Mouse (Mus musculus): ENCODE results near the gene Sectm1a.
A peak's percentile ranks its signal among the peaks of the same experiment; 100 is the strongest.
"Not testable (repeated sequence)": the region's sequence is repeated elsewhere in the genome, so short reads cannot be mapped to it uniquely, and the experiment has no call there.

Sectm1a gene

DNA sequence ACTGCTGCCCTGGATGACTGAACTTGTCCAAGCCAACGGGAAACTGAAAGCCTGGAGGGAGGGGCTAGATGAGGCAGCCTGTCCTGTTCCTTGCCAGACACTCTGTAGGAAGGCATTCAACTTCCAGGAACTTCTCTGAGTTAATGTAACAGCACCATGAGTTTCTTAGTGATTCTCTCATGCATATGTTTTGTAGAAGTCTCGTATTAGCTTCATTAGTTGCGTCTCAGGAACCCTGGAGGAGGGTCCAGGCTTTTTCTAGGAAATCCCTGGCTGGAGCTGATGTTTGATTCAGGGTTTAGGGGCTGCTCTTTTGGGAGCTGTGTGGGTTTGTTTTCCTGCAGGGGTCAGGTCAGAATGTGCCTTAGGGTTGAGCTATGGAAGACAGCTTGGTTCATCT lies at the start of gene Sectm1a:
Sectm1a (minus strand) TSS at position 101 of the 400 bp plus-strand sequence.
- no peak for DNase-seq (ENCODE audit: low read depth, low spot score)

DNA sequence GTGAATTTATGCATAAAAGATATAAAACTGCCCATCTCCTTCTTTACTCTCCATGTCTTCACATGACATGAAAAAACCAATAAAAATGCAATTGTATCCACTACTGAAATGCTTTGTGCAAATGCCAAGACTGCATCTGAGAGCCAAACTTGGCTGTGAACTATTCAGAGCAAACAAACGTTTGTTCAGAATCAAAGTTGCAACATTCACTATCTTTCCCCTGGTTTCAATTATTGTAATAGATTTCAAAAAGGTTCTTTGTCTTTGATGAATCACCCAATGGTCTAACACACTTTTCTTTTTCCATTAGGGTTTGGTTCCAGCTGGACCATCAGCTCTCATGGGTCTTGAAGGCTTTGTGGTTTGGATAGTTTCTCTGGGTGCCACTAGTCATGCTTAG lies 48.6 kb upstream of the Sectm1a start:
- no peak for DNase-seq (ENCODE audit: low read depth, low spot score)

GRCm38 (mm10) chr11:121127441-121127840 lies 46.4 kb upstream of the Sectm1a start:
- no peak for DNase-seq (ENCODE audit: low read depth, low spot score)

DNA sequence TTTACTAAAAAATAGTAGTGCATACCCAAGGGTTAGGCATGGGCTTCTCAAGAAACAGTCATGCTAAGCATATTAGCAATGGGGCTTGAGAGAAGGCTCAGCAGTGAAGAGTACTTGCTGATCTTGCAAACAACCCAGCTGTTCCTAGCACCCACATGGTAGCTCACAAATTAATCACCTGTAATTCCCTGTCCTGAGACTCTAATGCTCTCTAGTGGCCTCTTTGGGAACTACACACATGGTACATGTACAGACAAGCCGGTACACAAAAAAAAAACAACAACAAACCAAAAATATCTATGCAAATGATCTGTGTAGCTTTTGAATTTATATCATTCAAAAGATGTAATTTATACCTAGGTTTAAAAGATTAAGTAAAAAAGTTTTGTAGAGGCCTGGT lies 45.4 kb upstream of the Sectm1a start:
- DNase-seq (ENCODE audit: low read depth, low spot score), result no peak

DNA sequence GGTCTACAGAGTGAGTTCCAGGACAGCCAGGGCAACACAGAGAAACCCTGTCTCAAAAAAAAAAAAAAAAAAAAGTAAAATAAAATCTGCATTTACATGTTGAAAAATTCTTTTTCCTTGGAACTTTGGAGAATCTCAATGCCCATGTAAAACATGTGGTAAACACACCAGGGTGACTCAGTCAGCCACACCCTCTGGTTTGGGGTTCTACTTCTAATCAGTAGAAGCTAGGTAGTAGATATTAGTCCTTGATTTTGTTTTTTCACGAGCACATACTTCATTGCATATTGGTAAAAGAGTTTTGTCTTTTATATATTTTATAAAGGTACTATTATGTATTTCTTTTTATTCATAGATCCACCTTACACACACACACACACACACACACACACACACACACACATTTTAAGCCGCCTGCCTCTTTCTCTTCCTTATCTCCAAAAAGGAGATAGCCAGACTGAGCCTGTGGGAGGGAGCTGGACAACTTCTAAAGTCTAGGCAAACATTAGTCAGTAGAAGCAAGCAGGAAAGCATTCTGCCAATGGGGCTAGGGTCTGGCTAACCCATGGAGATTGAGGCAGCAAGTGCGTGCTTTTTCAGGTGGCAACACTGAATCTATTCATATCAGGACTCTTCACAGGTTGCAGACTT lies 44.6 kb upstream of the Sectm1a start:
- no peak for DNase-seq (ENCODE audit: low read depth, low spot score)

DNA sequence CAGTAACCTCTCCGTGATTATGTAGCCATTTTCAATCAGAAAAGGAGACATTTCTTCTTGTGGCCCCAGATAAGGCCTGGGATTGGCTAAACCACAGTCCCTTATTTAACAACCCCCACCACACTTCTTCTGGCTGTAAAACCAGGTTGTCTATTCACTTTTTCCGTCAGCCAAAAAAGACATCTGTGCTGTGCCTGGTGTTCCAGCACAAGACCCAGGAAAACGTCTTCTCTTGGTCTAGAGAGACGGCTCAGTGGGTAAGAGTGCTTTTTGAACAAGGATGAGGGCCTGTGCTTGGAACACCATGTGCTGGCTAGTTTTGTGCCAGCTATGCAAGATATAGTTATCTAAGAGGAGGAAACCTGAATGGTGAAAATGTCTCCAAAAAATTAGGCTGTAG lies 42.4 kb upstream of the Sectm1a start:
- DNase-seq (ENCODE audit: low read depth, low spot score), result peak; percentile 52

GRCm38 (mm10) chr11:121122024-121122670 lies 41.1 kb upstream of the Sectm1a start:
- no peak for DNase-seq (ENCODE audit: low read depth, low spot score)

DNA sequence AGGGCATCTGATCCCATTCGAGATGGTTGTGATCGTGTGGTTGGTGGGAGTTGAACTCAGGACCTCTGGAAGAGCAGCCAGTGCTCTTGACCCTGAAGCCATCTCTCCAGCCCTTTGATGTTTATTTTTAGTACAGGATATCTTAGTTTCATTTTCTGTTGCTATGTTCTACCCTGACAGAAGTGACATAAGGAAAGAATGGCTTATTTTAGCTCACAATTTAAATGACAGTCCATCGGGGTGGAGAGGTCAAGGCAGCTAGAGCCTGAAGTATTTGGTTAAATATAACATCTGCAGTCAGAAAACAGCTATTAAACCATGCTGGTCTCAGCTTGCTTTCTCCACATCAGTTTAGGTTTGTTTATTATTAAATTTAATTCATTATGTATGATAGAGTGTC lies 40.1 kb upstream of the Sectm1a start:
- DNase-seq (ENCODE audit: low read depth, low spot score), result no peak

- DNase-seq (ENCODE audit: low read depth, low spot score), result no peak
Measured at GRCm38 (mm10) chr11:121118577-121118976, 37.6 kb upstream of the Sectm1a start, which contains the start of gene Tex19.2. TSS of gene Tex19.2 (minus strand) at chr11:121118677.

- DNase-seq (ENCODE audit: low read depth, low spot score), result no peak
Measured at GRCm38 (mm10) chr11:121118106-121118505, 37.1 kb upstream of the Sectm1a start.

DNA sequence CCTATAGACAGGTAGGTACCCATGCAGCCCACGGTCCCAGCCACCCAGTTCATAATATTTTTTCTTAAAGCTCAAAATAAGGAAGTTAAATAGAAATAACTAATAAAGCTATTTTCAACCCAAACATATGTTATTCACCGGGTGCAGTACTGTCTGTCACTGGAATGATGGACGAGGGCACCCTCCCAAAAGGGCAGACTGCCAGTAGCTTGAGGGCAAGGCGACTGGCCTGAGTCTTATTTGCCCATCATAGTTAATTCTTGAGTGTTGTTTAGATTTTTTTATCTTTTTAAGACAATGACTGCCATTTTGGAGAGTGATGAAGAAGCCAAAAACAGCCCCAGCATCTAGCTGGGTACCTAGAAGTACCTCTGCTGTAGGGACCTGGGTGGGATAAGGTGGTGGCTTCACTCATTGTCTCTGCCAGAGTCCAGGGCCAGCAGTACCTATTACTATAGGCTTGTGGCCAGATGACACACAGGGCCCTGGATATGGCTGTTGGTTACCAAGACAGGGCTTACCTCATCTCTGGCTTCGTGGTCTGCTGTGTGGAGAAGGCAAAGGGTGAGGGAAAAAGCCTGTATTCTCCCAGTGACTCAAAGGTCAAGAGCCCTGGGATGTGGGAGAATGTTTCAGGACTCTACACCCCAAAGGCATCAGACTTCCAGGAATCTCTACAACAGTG lies 31.2 kb upstream of the Sectm1a start:
- DNase-seq (ENCODE audit: low read depth, low spot score), result no peak

GRCm38 (mm10) chr11:121111601-121112000 lies 30.6 kb upstream of the Sectm1a start:
- no peak for DNase-seq (ENCODE audit: low read depth, low spot score)

GRCm38 (mm10) chr11:121111051-121111450 lies 30.0 kb upstream of the Sectm1a start:
- no peak for DNase-seq (ENCODE audit: low read depth, low spot score)

DNA sequence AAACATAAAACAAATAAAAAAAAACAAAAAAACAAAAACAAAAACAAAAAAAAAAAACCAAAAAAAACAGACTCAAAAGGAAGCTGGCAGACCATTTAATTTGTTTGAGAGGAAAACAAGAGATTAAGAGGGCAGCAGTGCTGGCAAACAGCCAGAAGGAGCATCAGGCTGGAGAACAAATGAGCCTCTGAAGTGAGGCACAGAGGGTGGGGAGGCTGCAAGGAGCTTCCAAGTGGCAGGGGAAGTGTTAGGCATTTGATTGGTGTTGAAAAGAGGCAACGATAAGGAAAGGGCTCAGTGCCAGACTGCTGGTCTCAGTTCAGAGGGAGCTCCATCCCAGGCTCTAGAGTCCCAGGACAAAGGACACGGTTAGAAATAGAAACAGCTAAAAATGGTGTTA lies 29.0 kb upstream of the Sectm1a start:
- DNase-seq (ENCODE audit: low read depth, low spot score), result no peak

DNA sequence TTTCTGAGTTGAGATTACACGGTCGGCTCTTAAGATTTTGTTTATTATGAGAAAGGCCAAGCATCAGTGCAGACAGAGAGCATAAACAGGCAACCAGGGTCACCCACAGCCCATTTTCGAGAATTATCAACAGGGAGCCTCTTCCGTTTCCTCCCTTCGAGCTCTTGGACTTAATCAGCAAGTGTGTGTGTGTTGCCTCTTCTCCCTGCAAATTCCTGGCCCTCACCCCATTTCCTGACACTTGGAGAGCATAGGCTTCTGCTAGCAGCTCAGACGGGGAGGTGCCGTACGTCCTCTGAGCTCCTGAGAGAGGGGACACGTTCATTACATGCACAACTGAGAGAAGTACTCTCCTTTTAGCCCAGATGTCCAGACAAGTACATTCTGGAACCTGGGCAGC lies 27.0 kb upstream of the Sectm1a start:
- DNase-seq (ENCODE audit: low read depth, low spot score), result no peak

GRCm38 (mm10) chr11:121107242-121107641 lies 26.2 kb upstream of the Sectm1a start:
- DNase-seq (ENCODE audit: low read depth, low spot score), result not testable (repeated sequence)

GRCm38 (mm10) chr11:121101124-121101805 lies 20.2 kb upstream of the Sectm1a start:
- no peak for DNase-seq (ENCODE audit: low read depth, low spot score)

DNA sequence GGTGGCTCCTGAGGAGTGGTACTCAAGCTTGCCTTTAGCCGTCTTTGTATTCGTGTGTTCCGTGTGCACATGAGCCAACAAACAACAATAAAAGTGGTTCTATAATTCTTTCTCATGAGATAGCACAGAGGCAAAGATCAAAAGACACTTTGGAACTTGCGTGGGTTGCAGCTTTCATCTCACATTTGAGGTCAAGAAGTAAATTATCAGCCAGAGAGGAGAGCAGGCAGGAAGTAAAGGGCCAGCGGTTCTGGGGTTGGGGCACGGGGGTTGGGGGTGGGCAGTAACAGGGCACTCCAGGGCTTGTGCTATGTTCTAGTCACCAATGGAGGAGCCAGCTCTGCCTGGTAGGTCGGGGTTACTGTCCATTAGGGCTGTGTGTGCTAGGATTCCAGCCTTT lies 19.7 kb upstream of the Sectm1a start:
- DNase-seq (ENCODE audit: low read depth, low spot score), result no peak

- DNase-seq (ENCODE audit: low read depth, low spot score), result no peak
Measured at GRCm38 (mm10) chr11:121099762-121100161, 18.7 kb upstream of the Sectm1a start.

DNA sequence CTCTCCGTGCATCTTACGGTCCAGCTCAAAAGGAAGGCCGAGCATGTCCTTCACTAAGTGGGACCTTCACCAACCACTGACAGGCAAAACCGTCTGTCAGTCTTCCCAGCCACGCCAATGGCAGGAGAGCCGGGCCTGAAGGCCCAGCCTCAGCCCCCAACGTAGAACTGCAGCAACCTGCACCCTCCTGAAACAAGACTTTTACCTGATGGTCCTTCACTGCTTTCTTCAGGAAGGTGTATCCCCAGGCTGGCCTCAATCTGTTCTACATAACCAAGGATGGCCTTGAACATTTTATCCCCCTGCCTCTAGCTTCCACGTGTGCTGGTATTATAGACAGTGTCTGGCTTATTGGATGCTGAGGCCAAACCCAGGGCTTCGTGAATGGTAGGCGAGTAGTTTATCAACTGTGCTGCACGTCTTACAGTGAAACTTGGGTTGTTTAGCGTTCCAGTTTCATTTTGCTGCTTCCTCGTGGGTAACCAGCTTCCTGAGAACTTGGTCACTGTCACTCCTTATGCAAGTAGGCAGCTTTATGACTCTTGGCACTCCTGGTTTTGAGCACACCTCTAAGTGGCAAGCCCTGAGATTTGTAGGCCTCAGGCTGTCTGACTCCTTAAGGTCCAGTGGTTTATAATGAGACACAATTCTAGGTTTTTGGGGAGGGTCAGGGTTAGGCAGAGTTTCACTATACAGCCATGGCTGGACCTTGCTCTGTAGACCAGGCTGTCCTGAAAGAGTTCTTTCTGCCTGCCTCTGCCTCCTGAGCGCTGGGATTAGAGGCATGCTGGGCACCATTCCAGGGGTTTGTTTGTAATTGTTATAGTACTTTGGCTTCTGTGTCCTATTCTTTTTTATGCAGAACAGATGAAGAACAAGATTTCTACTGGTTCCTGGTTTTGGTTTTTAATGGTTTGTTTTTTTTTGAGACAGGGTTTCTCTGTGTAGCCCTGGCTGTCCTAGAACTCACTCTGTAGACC lies 11.9 kb upstream of the Sectm1a start:
- DNase-seq (ENCODE audit: low read depth, low spot score), result no peak

DNA sequence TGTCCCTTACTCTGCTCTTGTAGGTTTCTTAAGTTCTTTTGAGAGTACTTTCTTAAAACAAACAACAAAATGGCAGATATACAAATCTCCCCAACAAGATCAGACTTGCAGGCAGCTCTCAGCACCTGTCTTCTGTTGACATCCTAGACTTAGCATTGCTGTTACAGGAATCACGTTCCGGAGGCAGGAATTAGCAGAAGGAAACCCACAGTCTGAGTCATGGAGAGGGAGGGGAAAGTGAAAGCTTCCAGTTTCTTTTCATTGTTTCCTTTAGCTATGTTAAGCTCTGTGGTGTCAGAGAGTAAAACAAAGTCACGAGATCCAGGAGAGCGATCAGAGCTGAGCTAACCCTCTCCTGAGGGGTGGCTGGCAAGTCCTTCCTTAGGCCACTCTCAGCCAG lies 9.9 kb upstream of the Sectm1a start:
- peak; percentile 9 for DNase-seq (ENCODE audit: low read depth, low spot score)

All from telencephalon, adult 2 months (tissue).